Mouse (Mus musculus) MEL (cell line): ENCODE measurements around the gene Emp2. TPM values are rescaled to one million over a fixed set of nuclear protein-coding genes. Genes with fewer than 3 reads are reported as not detected.
A peak's percentile ranks its signal among the peaks of the same experiment; 100 is the strongest.

Experiments
- DNase-seq: peaks from one replicate; pipeline ENCODE4 v3.0.0; 2011; ENCODE audit warnings: low read depth, low spot score
- H3K27ac ChIP-seq: 2 replicates; pipeline ENCODE4 v1.5.1; 2012; ENCODE audit warnings: low read depth, mild to moderate bottlenecking, control low read depth, low read length, moderate library complexity; ENCODE audit not compliant: control insufficient read depth
- H3K27me3 ChIP-seq, 2 experiments: fragments of 150-350 bp in 1 of 2; sonication (generic) in 1 of 2; 2 replicates each; pipeline ENCODE4 v1.6.1; 2012; ENCODE audit warnings: low read length in 2 of 2, mild to moderate bottlenecking in 2 of 2, improper control_type of control experiment in 1 of 2, moderate library complexity in 1 of 2; ENCODE audit not compliant: insufficient read depth in 2 of 2, control insufficient read depth in 1 of 2
- H3K36me3 ChIP-seq, 2 experiments: 2 replicates each; pipeline ENCODE4 v1.6.1; 2012 to 2014; ENCODE audit warnings: low read length in 2 of 2, improper control_type of control experiment in 1 of 2, inconsistent platforms in 1 of 2, mild to moderate bottlenecking in 1 of 2; ENCODE audit not compliant: insufficient read depth in 2 of 2, control insufficient read depth in 1 of 2
- H3K4me1 ChIP-seq, 2 experiments: fragments of 150-350 bp in 1 of 2; sonication (generic) in 1 of 2; 2 replicates each; pipeline ENCODE4 v1.6.1; 2012; ENCODE audit warnings: low read length in 2 of 2, improper control_type of control experiment in 1 of 2, mild to moderate bottlenecking in 1 of 2; ENCODE audit not compliant: insufficient read depth in 2 of 2, control insufficient read depth in 1 of 2
- H3K4me3 ChIP-seq, 2 experiments: fragments of 150-350 bp in 1 of 2; sonication (generic) in 1 of 2; 2 replicates each; pipeline ENCODE4 v1.5.1; 2012; ENCODE audit warnings: low read depth in 2 of 2, low read length in 2 of 2, mild to moderate bottlenecking in 2 of 2, moderate library complexity in 2 of 2, control low read depth in 1 of 2, improper control_type of control experiment in 1 of 2; ENCODE audit not compliant: control insufficient read depth in 1 of 2, insufficient read depth in 1 of 2
- H3K79me2 ChIP-seq: 2 replicates; pipeline ENCODE4 v1.6.1; 2012; ENCODE audit warnings: mild to moderate bottlenecking, low read length, moderate library complexity; ENCODE audit not compliant: control insufficient read depth, poor library complexity, insufficient read depth
- H3K9ac ChIP-seq: 2 replicates; pipeline ENCODE4 v1.6.1; 2012; ENCODE audit warnings: low read depth, mild to moderate bottlenecking, control low read depth, low read length, moderate library complexity; ENCODE audit not compliant: control insufficient read depth, poor library complexity, severe bottlenecking
- H3K9me3 ChIP-seq: fragments of 150-350 bp; sonication (generic); replicated peaks from 2 replicates; pipeline ENCODE4 v1.6.1; 2012; ENCODE audit warnings: mild to moderate bottlenecking, low read length, improper control_type of control experiment, moderate library complexity; ENCODE audit not compliant: insufficient read depth
- CHD2 ChIP-seq: IDR thresholded peaks from 2 replicates; pipeline ENCODE4 v1.6.1; 2011; ENCODE audit warnings: low read length, improper control_type of control experiment
- E2F4 ChIP-seq: IDR thresholded peaks from 2 replicates; pipeline ENCODE4 v1.6.1; 2011; ENCODE audit warnings: low read depth, low read length, improper control_type of control experiment, borderline replicate concordance
- ELF1 ChIP-seq: IDR thresholded peaks from 2 replicates; pipeline ENCODE4 v1.6.1; 2014; ENCODE audit warnings: low read depth, mild to moderate bottlenecking, inconsistent platforms, low read length, improper control_type of control experiment, moderate library complexity
- EP300 ChIP-seq, 2 experiments: IDR thresholded peaks; 2 replicates each; pipeline ENCODE4 v1.6.1; 2011; ENCODE audit warnings: improper control_type of control experiment in 2 of 2, low read length in 2 of 2, low read depth in 1 of 2, mild to moderate bottlenecking in 1 of 2
- ETS1 ChIP-seq: IDR thresholded peaks from 2 replicates; pipeline ENCODE4 v1.6.1; 2012; ENCODE audit warnings: low read depth, mild to moderate bottlenecking, inconsistent platforms, low read length, improper control_type of control experiment, moderate library complexity
- JUND ChIP-seq: IDR thresholded peaks from 2 replicates; pipeline ENCODE4 v1.6.1; 2011; ENCODE audit warnings: low read depth, mild to moderate bottlenecking, improper control_type of control experiment, low read length
- MAZ ChIP-seq: IDR thresholded peaks from 2 replicates; pipeline ENCODE4 v1.6.1; 2012; ENCODE audit warnings: low read depth, mild to moderate bottlenecking, inconsistent platforms, low read length, improper control_type of control experiment
- MEF2A ChIP-seq: IDR thresholded peaks from 2 replicates; pipeline ENCODE4 v1.6.1; 2014; ENCODE audit warnings: low read depth, mild to moderate bottlenecking, inconsistent platforms, low read length, improper control_type of control experiment; ENCODE audit not compliant: poor library complexity, insufficient replicate concordance, severe bottlenecking; ENCODE audit errors: extremely low read depth
- MYB ChIP-seq: IDR thresholded peaks from 2 replicates; pipeline ENCODE4 v1.6.1; 2011; ENCODE audit warnings: mild to moderate bottlenecking, low read depth, low read length, improper control_type of control experiment
- NELFE ChIP-seq: IDR thresholded peaks from 2 replicates; pipeline ENCODE4 v1.6.1; 2011; ENCODE audit warnings: low read depth, low read length, improper control_type of control experiment
- POLR2AphosphoS5 ChIP-seq: IDR thresholded peaks from 2 replicates; pipeline ENCODE4 v1.6.1; 2012; ENCODE audit warnings: low read depth, borderline replicate concordance, mild to moderate bottlenecking, inconsistent platforms, low read length, moderate library complexity, mixed read lengths
- SMC3 ChIP-seq: IDR thresholded peaks from 2 replicates; pipeline ENCODE4 v1.6.1; 2011; ENCODE audit warnings: low read depth, low read length, improper control_type of control experiment
- USF1 ChIP-seq: IDR thresholded peaks from 2 replicates; pipeline ENCODE4 v1.6.1; 2014; ENCODE audit warnings: low read depth, mild to moderate bottlenecking, inconsistent platforms, low read length, improper control_type of control experiment, moderate library complexity
- ZC3H11A ChIP-seq: IDR thresholded peaks from 2 replicates; pipeline ENCODE4 v1.6.1; 2012; ENCODE audit warnings: low read depth, mild to moderate bottlenecking, inconsistent platforms, low read length, improper control_type of control experiment
- ZKSCAN1 ChIP-seq: IDR thresholded peaks from 2 replicates; pipeline ENCODE4 v1.6.1; 2012; ENCODE audit warnings: low read depth, mild to moderate bottlenecking, inconsistent platforms, low read length, improper control_type of control experiment, moderate library complexity
- ZNF384 ChIP-seq: IDR thresholded peaks from 2 replicates; pipeline ENCODE4 v1.6.1; 2012; ENCODE audit warnings: low read depth, mild to moderate bottlenecking, inconsistent platforms, low read length, improper control_type of control experiment
- polyA plus RNA-seq, 2 experiments: library from polyadenylated mRNA; stranded (reverse) in 1 of 2; unstranded in 1 of 2; fragments of >175 nt in 1 of 2; fragments of >200 nt in 1 of 2; gene quantifications; 2 replicates each; pipeline versions ENCODE4 v1.2.1 to v1.2.4; 2012; ENCODE audit warnings: low replicate concordance in 2 of 2, low read depth in 1 of 2; ENCODE audit not compliant: insufficient read length in 2 of 2, insufficient read depth in 1 of 2, missing spikeins in 1 of 2
- total RNA-seq: library from RNA; depleted of rRNA; stranded (reverse); fragments of 300-350 nt; gene quantifications from 2 replicates; pipeline ENCODE4 v1.2.3, GENCODE M21; 2012

Gene Emp2
- total and polyA plus RNA-seq, 3 experiments, result not detected

- H3K27ac ChIP-seq, result no peak overlapping the region
- H3K4me3 ChIP-seq, result no peak overlapping the region
- DNase-seq, result no peak
- H3K9me3 ChIP-seq, result no peaks in the 10 kb centered on the region
- no peaks in the 10 kb centered on the region for H3K4me1 ChIP-seq
- no peaks in the 10 kb centered on the region for H3K27me3 ChIP-seq
- TF ChIP-seq NELFE, result no peak
- TF ChIP-seq ZNF384, result no peak
- no peak for TF ChIP-seq JUND
- no peak for TF ChIP-seq MEF2A
- no peak for TF ChIP-seq E2F4
- TF ChIP-seq CHD2, result no peak
- TF ChIP-seq USF1, result 0 out of 2 replicates have a peak, but pooled peaks have one; percentile 25
- TF ChIP-seq POLR2AphosphoS5, result no peak
- TF ChIP-seq, all 39 proteins: peak for 1
- Histone ChIP-seq H3K36me3 (no peaks in the 10 kb centered on the region), H3K9ac (no peak overlapping the region), H3K79me2 (no peaks in the 10 kb centered on the region)
These were observed 3.4 kb upstream of the Emp2 start for GRCm38 (mm10) chr16:10317197-10317544.

GRCm38 (mm10) chr16:10316493-10317196, 2.9 kb upstream of the Emp2 start:
- DNase-seq, result no peak
- Histone ChIP-seq H3K27me3 (no peaks in the 10 kb centered on the region), H3K36me3 (no peaks in the 10 kb centered on the region), H3K79me2 (no peaks in the 10 kb centered on the region), H3K9me3 (no peaks in the 10 kb centered on the region), H3K4me1 (no peaks in the 10 kb centered on the region), H3K9ac (no peak overlapping the region), H3K4me3 (no peak overlapping the region), H3K27ac (no peak overlapping the region)
- TF ChIP-seq MYB, result no peak
- TF ChIP-seq EP300 (IDR thresholded peaks at IDR 0.05; ENCODE audit: low read depth in 1 of 2, low read length in 2 of 2), result no peak
- TF ChIP-seq ELF1, result no peak

GRCm38 (mm10) chr16:10313226-10313625, 542 bp downstream of the Emp2 start:
- H3K9ac ChIP-seq, result no peak overlapping the region
- no peak for DNase-seq
- no peaks in the 10 kb centered on the region for H3K27me3 ChIP-seq

More at GRCm38 (mm10) chr16:10313226-10313625, 542 bp downstream of the Emp2 start:
- TF ChIP-seq MAZ (no peak), SMC3 (no peak), ZC3H11A (no peak), NELFE (no peak), JUND (no peak), ZNF384 (no peak), USF1 (no peak), ETS1 (no peak), ZKSCAN1 (no peak)
- H3K79me2 ChIP-seq, result no peaks in the 10 kb centered on the region
- no peaks in the 10 kb centered on the region for H3K9me3 ChIP-seq
- H3K4me3 ChIP-seq, result no peak overlapping the region
- no peaks in the 10 kb centered on the region for H3K4me1 ChIP-seq
- H3K36me3 ChIP-seq, result no peaks in the 10 kb centered on the region
- H3K27ac ChIP-seq, result no peak overlapping the region
